Mouse (Mus musculus) cerebellum, adult 2 months (tissue): ENCODE measurements around the gene Iqcd.

ENCODE experiments used
- CTCF ChIP-seq: fragments of 200-500 bp; IDR thresholded peaks from 2 replicates; pipeline ENCODE4 v1.5.1; 2011; ENCODE audit warnings: low read depth, mild to moderate bottlenecking, control low read depth, low read length, moderate library complexity, borderline replicate concordance; ENCODE audit not compliant: insufficient read depth
- POLR2A ChIP-seq: fragments of 200-500 bp; IDR thresholded peaks from 2 replicates; pipeline ENCODE4 v1.6.1; 2011; ENCODE audit warnings: low read length, control low read depth, borderline replicate concordance; ENCODE audit not compliant: insufficient read depth

DNA sequence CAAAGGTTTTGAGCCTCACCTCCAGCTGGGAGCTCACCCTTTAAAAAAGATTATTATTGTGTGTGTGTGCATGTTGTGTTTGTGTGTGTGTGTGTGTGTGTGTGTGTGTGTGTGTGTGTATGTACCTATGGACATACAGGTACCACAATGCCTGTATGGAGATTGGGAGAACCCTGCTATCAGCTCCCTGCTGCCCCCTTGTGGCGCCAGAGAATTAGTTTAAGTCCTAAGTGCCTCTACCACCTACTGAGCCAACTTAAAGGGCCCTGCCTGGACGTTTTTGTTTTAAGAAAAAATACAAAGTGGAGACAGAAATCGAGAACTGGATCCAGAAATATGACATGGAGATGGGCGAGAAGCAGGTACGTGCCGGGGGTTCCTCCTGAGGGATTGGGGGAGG is 16.0 kb downstream of the Iqcd start:
- TF ChIP-seq CTCF: peak; percentile 79
- no peak for TF ChIP-seq POLR2A
